Mouse (Mus musculus): ENCODE data around the gene Trim16.

Trim16 gene

DNA sequence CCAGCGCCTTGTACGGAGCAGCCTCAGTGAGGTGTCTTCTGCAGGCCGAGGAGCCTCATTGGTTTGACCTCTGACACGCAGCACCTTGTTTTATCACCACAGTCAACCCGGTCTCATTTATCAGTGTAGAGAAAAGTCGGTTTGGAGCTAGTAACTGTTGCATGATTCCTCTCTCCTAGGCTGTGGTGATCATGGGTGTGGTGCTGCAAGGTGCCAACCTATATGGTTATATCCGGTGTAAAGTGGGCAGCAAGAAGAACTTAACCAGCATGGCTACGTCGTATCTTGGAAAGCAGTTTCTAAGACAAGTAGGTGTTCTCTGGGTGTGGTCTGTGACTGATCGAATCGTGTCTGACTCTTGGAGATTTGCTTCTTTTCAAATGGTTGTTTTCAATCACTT, 71.7 kb downstream of the Trim16 start:
- DNase-seq (ENCODE audit: low spot score in 2 of 2): no peak
